Mouse (Mus musculus): Measurements from ENCODE around the gene Kcnj11. TPM values are rescaled to one million over a fixed set of nuclear protein-coding genes. Genes with fewer than 3 reads are reported as not detected.
A peak's percentile ranks its signal among the peaks of the same experiment; 100 is the strongest.

The Kcnj11 gene
- polyA plus RNA-seq, 1 experiment from 2014 or later: 0.14 TPM

DNA sequence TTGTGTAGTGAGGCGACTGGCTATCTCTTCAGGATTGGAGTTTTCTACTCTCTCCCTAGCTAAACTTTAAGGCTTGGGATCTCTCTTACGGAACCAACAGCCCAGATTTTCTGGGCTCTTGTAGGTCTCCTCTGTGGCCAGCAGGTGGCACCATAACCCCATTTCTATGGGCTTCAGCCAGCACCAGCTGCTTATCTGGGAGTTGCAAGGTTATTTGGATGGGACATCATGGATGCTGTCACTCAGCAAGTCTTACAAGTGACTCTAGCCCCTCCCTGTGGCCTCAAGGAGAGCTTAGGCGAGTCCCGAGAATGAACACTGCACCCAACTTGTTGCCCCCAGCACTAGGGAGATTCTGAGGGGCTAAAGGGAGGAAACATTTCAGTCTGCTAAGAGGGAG lies 4.4 kb downstream of the Kcnj11 start:
- 2% methylated on average over 4 of the region's 4 CpGs for WGBS
- no peak overlapping the region for H3K4me2 ChIP-seq (replicated peaks; ENCODE audit: low read depth, low read length)
- 0 out of 2 replicates have a peak, but pooled peaks cover 4% of the 10 kb centered on the region for H3K9me3 ChIP-seq (ENCODE audit: low read length)
- H3K36me3 ChIP-seq (ENCODE audit: insufficient read depth, low read length): no peaks in the 10 kb centered on the region
- no peak for ATAC-seq (ENCODE audit: low FRiP score, low TSS enrichment)
- peaks cover 4% of the 10 kb centered on the region; the same call in 1 of the 2 replicates for H3K4me1 ChIP-seq (ENCODE audit: insufficient read depth, low read length)
- no peak overlapping the region for H3K27ac ChIP-seq (ENCODE audit: low read length)
- H3K4me3 ChIP-seq (ENCODE audit: low read length): no peak overlapping the region
- peaks cover 20% of the 10 kb centered on the region; the same call in 1 of the 2 replicates for H3K27me3 ChIP-seq (ENCODE audit: insufficient read depth, low read length)
- no peak overlapping the region for H3K9ac ChIP-seq (replicated peaks; ENCODE audit: low read length)

DNA sequence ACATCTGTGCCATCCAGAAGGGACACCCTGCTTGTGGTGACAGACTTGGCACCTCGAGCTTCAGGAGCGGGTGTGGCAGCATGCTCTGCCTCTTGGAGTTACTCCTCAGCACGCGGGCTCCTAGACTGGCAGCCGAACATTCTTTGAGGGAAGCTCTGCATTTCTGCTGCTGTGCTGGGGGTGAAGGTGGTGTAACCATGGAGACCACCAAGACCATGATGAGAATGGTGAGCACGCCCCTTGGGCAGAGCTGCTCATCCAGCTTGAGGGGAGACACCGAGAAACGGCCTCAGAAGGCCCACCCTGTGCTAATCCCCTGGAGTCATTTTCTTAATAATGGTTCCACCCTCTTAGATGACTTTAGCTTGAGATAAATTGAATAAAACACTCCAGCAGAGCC lies 7.8 kb downstream of the Kcnj11 start:
- no peak for ATAC-seq (ENCODE audit: low FRiP score, low TSS enrichment)
- Histone ChIP-seq H3K9me3 (ENCODE audit: low read length) (peaks cover 9% of the 10 kb centered on the region), H3K9ac (replicated peaks; ENCODE audit: low read length) (no peak overlapping the region), H3K27me3 (ENCODE audit: insufficient read depth, low read length) (peaks cover 12% of the 10 kb centered on the region; the same call in 1 of the 2 replicates), H3K36me3 (ENCODE audit: insufficient read depth, low read length) (no peaks in the 10 kb centered on the region), H3K4me3 (ENCODE audit: low read length) (no peak overlapping the region), H3K4me2 (replicated peaks; ENCODE audit: low read depth, low read length) (no peak overlapping the region), H3K4me1 (ENCODE audit: insufficient read depth, low read length) (no peaks in the 10 kb centered on the region), H3K27ac (ENCODE audit: low read length) (no peak overlapping the region)
- WGBS: 65% methylated on average over 8 of the region's 8 CpGs

DNA sequence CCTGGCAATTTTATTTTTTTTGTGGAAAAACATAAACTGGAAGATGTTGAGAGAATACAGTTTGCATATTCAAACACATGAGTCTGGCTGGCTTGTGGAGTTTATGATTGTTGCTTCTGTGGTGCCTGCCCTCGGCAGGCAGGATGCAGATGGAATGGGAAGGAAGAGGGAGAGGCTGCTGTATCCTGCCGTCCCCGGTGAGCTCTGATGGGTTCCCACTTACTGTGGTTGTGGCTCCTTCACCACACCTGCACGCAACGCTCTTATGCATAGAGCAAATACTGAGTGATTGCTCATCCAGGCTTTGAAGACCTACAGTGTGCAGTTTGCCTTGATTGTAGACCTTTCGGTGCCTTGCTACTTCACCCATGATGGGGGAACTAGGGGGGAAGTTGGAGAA lies 12.3 kb downstream of the Kcnj11 start:
- 79% methylated on average over 6 of the region's 6 CpGs for WGBS
- Histone ChIP-seq H3K4me3 (ENCODE audit: low read length) (no peak overlapping the region), H3K4me1 (ENCODE audit: insufficient read depth, low read length) (peaks cover 4% of the 10 kb centered on the region; the same call in 1 of the 2 replicates), H3K27me3 (ENCODE audit: insufficient read depth, low read length) (0 out of 2 replicates have a peak, but pooled peaks cover 4% of the 10 kb centered on the region), H3K4me2 (replicated peaks; ENCODE audit: low read depth, low read length) (no peak overlapping the region), H3K27ac (ENCODE audit: low read length) (no peak overlapping the region), H3K36me3 (ENCODE audit: insufficient read depth, low read length) (peaks cover 13% of the 10 kb centered on the region; the same call in 1 of the 2 replicates), H3K9me3 (ENCODE audit: low read length) (peaks cover 9% of the 10 kb centered on the region), H3K9ac (replicated peaks; ENCODE audit: low read length) (no peak overlapping the region)
- no peak for ATAC-seq (ENCODE audit: low FRiP score, low TSS enrichment)

DNA sequence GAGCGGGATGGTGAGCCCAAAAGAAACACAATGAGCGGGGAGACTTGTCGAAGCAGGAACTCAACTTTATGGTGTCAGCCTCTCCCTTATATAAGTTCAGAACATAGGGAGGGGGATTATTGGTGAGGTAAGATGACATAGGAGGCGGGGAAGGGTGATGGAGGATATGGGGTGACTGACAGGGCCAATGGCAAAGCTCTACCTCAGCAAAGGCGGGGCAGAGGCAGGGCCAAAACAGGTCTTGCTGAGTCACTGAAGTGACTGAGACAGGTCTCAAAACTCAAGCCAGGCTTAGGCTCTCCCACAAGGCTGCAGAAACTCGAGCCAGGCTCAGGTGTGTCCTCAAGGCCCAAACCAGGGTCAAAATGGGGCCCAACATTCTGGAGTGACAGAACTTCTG lies 14.2 kb downstream of the Kcnj11 start:
- H3K36me3 ChIP-seq (ENCODE audit: insufficient read depth, low read length): peaks cover 26% of the 10 kb centered on the region
- no peak overlapping the region for H3K4me3 ChIP-seq (ENCODE audit: low read length)
- peaks cover 4% of the 10 kb centered on the region; the same call in 1 of the 2 replicates for H3K4me1 ChIP-seq (ENCODE audit: insufficient read depth, low read length)
- WGBS: 75% methylated on average over 6 of the region's 6 CpGs
- H3K4me2 ChIP-seq (replicated peaks; ENCODE audit: low read depth, low read length): no peak overlapping the region
- ATAC-seq (ENCODE audit: low FRiP score, low TSS enrichment): no peak
- no peak overlapping the region for H3K27ac ChIP-seq (ENCODE audit: low read length)
- no peaks in the 10 kb centered on the region for H3K27me3 ChIP-seq (ENCODE audit: insufficient read depth, low read length)
- H3K9me3 ChIP-seq (ENCODE audit: low read length): peaks cover 9% of the 10 kb centered on the region
- H3K9ac ChIP-seq (replicated peaks; ENCODE audit: low read length): no peak overlapping the region

DNA sequence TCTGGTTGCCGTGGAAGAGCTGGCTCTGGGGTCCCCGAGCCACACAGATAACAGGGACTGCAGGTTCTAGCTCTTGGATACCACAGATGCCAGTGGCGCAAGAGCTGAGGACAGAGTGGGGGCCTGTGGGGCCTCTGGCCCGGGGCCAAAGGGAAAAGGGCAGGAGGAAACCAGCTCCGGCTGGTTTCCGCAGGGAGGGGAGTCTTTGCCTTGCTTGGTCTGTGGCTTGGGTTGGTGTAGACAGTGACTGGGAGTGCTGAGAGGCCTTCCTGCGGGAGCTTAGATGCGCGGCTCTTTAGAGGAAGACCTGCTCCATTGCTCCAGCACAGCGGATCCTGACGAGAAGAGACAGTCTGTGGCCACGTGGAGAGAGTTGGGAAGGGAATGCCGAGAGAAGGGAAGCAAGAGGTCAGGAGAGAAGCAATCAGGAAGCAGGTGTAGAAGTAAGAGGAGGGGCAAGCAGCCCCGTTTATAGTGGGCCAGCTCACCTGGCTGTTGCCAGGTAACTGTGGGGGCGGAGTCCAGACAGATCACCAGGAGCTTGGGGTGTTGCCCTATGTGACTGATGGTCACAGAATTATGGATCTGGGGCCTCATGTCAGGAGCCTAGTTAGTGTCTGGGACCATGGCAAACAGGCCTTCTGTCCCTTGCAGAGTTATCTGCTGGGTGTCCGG lies 15.6 kb downstream of the Kcnj11 start:
- Histone ChIP-seq H3K27me3 (ENCODE audit: insufficient read depth, low read length) (no peaks in the 10 kb centered on the region), H3K27ac (ENCODE audit: low read length) (no peak overlapping the region; the same call in 1 of the 2 replicates)
- ATAC-seq (ENCODE audit: low FRiP score, low TSS enrichment): peak; percentile 50

DNA sequence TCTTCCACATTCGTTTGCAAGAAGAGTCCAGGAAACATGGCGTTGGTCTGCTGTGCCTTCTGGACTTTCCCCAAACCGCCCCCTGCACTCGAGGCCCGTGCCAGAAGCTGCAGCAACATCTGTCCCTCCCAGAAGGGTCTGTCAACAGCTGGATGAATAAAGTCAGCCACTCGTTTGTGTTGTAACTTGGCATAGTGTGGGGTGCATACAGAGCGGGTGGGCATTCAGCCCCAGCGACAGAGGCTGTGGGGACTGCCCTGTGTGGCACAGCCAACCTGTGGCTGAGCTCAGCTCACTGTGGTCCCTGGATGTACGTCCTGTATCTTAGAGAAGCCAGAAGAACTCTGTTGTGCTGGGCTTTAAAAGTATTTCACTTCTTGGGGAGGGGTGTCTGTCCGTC lies 16.5 kb downstream of the Kcnj11 start:
- peaks cover 43% of the 10 kb centered on the region for H3K36me3 ChIP-seq (ENCODE audit: insufficient read depth, low read length)
- no peak overlapping the region for H3K9ac ChIP-seq (replicated peaks; ENCODE audit: low read length)
- ATAC-seq (ENCODE audit: low FRiP score, low TSS enrichment): no peak
- H3K4me2 ChIP-seq (replicated peaks; ENCODE audit: low read depth, low read length): no peak overlapping the region
- 93% methylated on average over 10 of the region's 10 CpGs for WGBS
- H3K4me3 ChIP-seq (ENCODE audit: low read length): no peak overlapping the region
- H3K27ac ChIP-seq (ENCODE audit: low read length): no peak overlapping the region
- H3K9me3 ChIP-seq (ENCODE audit: low read length): peaks cover 5% of the 10 kb centered on the region
- H3K4me1 ChIP-seq (ENCODE audit: insufficient read depth, low read length): peaks cover 4% of the 10 kb centered on the region; the same call in 1 of the 2 replicates
- H3K27me3 ChIP-seq (ENCODE audit: insufficient read depth, low read length): no peaks in the 10 kb centered on the region

More for the DNA sequence above, 15.6 kb downstream of the Kcnj11 start:
- Histone ChIP-seq H3K4me1 (ENCODE audit: insufficient read depth, low read length) (peaks cover 4% of the 10 kb centered on the region; the same call in 1 of the 2 replicates), H3K4me3 (ENCODE audit: low read length) (no peak overlapping the region), H3K9me3 (ENCODE audit: low read length) (peaks cover 9% of the 10 kb centered on the region), H3K9ac (replicated peaks; ENCODE audit: low read length) (no peak overlapping the region), H3K4me2 (replicated peaks; ENCODE audit: low read depth, low read length) (no peak overlapping the region), H3K36me3 (ENCODE audit: insufficient read depth, low read length) (peaks cover 40% of the 10 kb centered on the region)
- 61% methylated on average over 16 of the region's 16 CpGs for WGBS

DNA sequence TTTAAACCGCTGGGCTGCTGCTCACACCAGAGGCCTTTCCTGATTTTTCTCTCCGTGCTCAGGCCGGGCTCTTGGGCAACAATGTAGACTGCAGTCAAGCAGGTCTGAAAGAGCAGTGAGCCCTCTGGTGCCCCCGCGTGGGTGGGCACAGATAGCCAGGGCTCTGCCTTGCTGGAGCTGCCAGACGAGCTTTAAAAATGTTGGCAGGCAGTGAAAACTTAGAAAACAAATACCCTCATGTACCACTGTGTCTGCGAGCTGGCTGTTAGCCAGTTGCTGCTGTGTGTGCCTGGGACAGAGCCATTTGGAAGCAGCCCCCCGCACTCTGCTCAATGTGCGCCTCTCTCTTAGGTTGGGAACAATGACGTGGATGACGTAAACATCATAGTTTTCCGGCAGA lies 22.9 kb downstream of the Kcnj11 start:
- Histone ChIP-seq H3K27me3 (ENCODE audit: insufficient read depth, low read length) (no peaks in the 10 kb centered on the region), H3K4me3 (ENCODE audit: low read length) (no peak overlapping the region), H3K4me2 (replicated peaks; ENCODE audit: low read depth, low read length) (no peak overlapping the region), H3K9me3 (ENCODE audit: low read length) (no peaks in the 10 kb centered on the region), H3K27ac (ENCODE audit: low read length) (no peak overlapping the region), H3K4me1 (ENCODE audit: insufficient read depth, low read length) (no peaks in the 10 kb centered on the region), H3K36me3 (ENCODE audit: insufficient read depth, low read length) (peaks cover 55% of the 10 kb centered on the region), H3K9ac (replicated peaks; ENCODE audit: low read length) (no peak overlapping the region)
- 92% methylated on average over 12 of the region's 12 CpGs for WGBS
- ATAC-seq (ENCODE audit: low FRiP score, low TSS enrichment): no peak

DNA sequence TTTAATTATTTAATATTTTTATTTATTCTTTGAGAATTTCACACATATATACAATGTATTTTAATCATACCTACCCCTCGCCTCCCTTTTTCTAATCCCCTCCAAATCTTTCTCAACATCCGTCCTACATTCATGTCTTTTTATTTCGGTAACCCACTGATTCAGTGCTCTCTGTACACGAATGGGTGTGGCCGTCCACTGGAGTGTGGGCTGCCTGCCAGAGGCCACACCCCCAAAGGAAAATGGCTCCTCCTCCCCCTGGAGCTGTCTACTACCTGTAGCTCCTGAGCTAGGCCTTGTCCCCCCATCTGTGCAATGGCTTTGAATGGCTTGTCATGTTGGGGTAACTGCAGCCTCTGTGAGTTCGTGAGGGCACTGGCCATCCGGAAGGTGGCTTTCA lies 23.7 kb downstream of the Kcnj11 start:
- no peak overlapping the region for H3K4me3 ChIP-seq (ENCODE audit: low read length)
- H3K4me2 ChIP-seq (replicated peaks; ENCODE audit: low read depth, low read length): no peak overlapping the region
- peaks cover 56% of the 10 kb centered on the region for H3K36me3 ChIP-seq (ENCODE audit: insufficient read depth, low read length)
- ATAC-seq (ENCODE audit: low FRiP score, low TSS enrichment): no peak
- H3K4me1 ChIP-seq (ENCODE audit: insufficient read depth, low read length): no peaks in the 10 kb centered on the region
- H3K9me3 ChIP-seq (ENCODE audit: low read length): no peaks in the 10 kb centered on the region
- no peaks in the 10 kb centered on the region for H3K27me3 ChIP-seq (ENCODE audit: insufficient read depth, low read length)
- H3K27ac ChIP-seq (ENCODE audit: low read length): no peak overlapping the region
- H3K9ac ChIP-seq (replicated peaks; ENCODE audit: low read length): no peak overlapping the region
- WGBS: 89% methylated on average over 7 of the region's 7 CpGs

DNA sequence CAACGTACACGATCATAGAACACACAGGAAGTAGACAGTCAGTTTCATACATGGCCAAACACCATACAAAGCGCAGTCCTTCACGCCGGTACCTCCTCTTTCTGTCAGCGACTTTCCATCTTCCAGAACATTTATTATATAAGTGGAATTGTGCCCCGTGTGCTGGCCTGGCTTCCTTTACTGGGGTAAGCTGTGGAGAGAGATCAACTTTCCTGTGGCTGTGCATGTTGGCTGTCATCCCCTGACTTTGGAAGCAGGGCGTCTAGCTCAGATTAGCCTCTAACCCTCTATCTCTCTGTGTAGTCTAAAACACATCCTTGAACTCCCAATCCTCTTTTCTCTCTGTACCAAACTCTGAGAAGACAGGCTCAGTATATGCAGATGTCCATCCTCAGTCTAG lies 31.7 kb downstream of the Kcnj11 start:
- H3K27ac ChIP-seq (ENCODE audit: low read length): no peak overlapping the region
- H3K4me2 ChIP-seq (replicated peaks; ENCODE audit: low read depth, low read length): no peak overlapping the region
- no peaks in the 10 kb centered on the region for H3K27me3 ChIP-seq (ENCODE audit: insufficient read depth, low read length)
- H3K9ac ChIP-seq (replicated peaks; ENCODE audit: low read length): no peak overlapping the region
- peaks cover 75% of the 10 kb centered on the region for H3K36me3 ChIP-seq (ENCODE audit: insufficient read depth, low read length)
- no peak for ATAC-seq (ENCODE audit: low FRiP score, low TSS enrichment)
- H3K4me3 ChIP-seq (ENCODE audit: low read length): no peak overlapping the region
- no peaks in the 10 kb centered on the region for H3K4me1 ChIP-seq (ENCODE audit: insufficient read depth, low read length)
- WGBS: 95% methylated on average over 8 of the region's 8 CpGs
- no peaks in the 10 kb centered on the region for H3K9me3 ChIP-seq (ENCODE audit: low read length)

DNA sequence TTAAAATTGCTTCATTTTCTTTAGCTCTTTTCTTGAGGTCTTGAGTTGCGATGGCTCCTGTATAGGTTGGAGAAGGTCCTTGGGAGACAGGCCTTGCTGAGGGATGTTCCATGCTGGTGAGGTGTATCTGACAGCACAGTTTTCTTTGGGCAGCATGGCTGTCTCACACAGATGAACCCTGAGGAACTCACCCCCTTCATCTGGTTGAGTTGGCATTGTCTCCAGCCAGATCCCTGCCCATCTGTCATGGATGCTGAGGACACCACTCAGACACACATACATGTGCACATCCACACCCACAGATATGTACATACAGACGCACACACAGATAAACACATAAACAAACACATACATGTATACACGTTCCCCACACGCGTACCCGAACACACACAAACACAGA lies 37.3 kb downstream of the Kcnj11 start:
- Histone ChIP-seq H3K9ac (replicated peaks; ENCODE audit: low read length) (no peak overlapping the region), H3K9me3 (ENCODE audit: low read length) (no peaks in the 10 kb centered on the region), H3K27ac (ENCODE audit: low read length) (no peak overlapping the region), H3K27me3 (ENCODE audit: insufficient read depth, low read length) (no peaks in the 10 kb centered on the region), H3K4me1 (ENCODE audit: insufficient read depth, low read length) (no peaks in the 10 kb centered on the region), H3K36me3 (ENCODE audit: insufficient read depth, low read length) (peaks cover 56% of the 10 kb centered on the region), H3K4me2 (replicated peaks; ENCODE audit: low read depth, low read length) (no peak overlapping the region), H3K4me3 (ENCODE audit: low read length) (no peak overlapping the region)
- WGBS: 94% methylated on average over 6 of the region's 6 CpGs
- no peak for ATAC-seq (ENCODE audit: low FRiP score, low TSS enrichment)
